Mouse (Mus musculus) ES-Bruce4 (cell line): ENCODE measurements at regions not wholly inside any gene's neighbourhood (a gene's known extent, or its start where the extent isn't known, plus 50 kb on each side); places are given as distances from the start of the nearest gene placed in this dataset.

Source experiments
- CTCF ChIP-seq: IDR thresholded peaks from one replicate; pipeline ENCODE4 v1.8.1; 2011; ENCODE audit warnings: low read depth, low read length
- EP300 ChIP-seq: IDR thresholded peaks from 2 replicates; pipeline ENCODE4 v1.6.1; 2011; ENCODE audit warnings: low read depth, low read length; ENCODE audit not compliant: insufficient read depth
- POLR2A ChIP-seq: IDR thresholded peaks from one replicate; pipeline ENCODE4 v1.8.1; 2011; ENCODE audit warnings: low read length; ENCODE audit not compliant: insufficient read depth

DNA sequence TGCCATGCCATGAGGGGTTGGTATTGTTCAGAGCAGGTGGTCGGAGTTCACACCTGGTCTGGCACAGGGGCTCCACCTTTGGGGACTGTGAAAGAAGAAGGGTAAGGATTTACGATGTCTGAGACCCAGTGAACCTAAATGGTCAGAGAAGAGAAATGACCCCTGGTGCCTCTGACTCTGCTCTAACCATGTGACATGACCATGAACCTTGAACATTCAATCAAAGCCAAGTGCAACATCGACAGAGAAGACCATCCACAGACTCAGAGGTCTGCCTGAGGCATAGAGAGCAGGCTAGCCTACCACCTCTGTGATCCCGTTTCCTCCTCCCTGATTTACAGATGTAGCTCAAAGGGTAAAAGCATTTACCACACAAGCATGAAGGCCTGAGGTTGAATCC lies 340.0 kb downstream of the Gm9195 start:
- TF ChIP-seq CTCF (no peak), POLR2A (no peak), EP300 (no peak)
